Mouse (Mus musculus) kidney, adult 2 months (tissue): ENCODE measurements at regions not wholly inside any gene's neighbourhood (a gene's known extent, or its start where the extent isn't known, plus 50 kb on each side); places are given as distances from the start of the nearest gene placed in this dataset.

Experiments
- CTCF ChIP-seq: fragments of 200-500 bp; conservative IDR thresholded peaks from 2 replicates; pipeline ENCODE4 v1.5.1; 2011; ENCODE audit warnings: low read depth, mild to moderate bottlenecking, control low read depth, low read length, moderate library complexity, mixed read lengths; ENCODE audit not compliant: insufficient read depth, insufficient read length
- POLR2A ChIP-seq: fragments of 200-500 bp; IDR thresholded peaks from one replicate; pipeline ENCODE4 v1.6.1; 2011; ENCODE audit warnings: low read depth, low read length, control low read depth

DNA sequence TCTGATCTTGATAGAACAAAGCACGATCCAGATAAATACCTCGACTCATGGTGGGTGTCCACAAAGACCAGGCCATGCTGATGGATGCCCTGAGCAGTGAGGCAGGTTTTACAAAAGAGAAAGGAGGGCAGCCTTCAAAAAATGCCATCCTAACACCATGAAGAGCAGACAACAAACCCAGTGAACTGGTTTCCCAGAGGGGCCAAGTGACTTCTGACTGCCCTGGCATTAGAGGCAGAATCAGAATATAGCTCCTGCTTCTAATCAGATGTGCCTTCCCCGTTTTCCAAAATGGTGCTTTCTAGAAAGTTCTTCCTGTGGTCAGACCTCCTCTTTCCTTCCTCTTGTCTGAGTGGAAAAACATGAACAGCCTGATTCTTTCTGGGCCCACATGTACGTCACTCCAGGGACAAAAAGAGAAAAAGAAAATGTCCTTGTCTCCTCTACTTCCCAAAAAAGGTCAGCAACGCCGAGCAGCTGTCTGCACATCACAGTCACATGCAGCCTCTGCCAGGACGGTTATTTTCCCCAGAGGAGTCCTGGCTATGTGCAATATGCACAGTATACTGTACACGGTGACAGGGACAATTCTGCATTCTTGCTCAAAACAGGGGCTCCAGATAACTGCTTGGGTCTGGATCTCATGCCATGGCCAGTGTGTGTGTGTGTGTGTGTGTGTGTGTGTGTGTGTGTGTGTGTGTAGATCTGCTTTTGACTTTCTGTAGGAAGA, 94.9 kb upstream of the Gm4791 start:
- no peak for TF ChIP-seq CTCF
- no peak for TF ChIP-seq POLR2A
